Mouse (Mus musculus) intestine, embryonic 14.5 days (tissue): ENCODE data around the gene Rai14. TPM values are rescaled to one million over a fixed set of nuclear protein-coding genes. Genes with fewer than 3 reads are reported as not detected.

ENCODE experiments used
- ATAC-seq: fragments of 200-750 bp; cut with Nextera tagmentation; replicated peaks from 2 replicates; pipeline ENCODE4 v1.8.0; 2017; ENCODE audit warnings: low read depth, moderate number of reproducible peaks, moderate TSS enrichment, moderate library complexity; ENCODE audit not compliant: low FRiP score, low TSS enrichment
- DNase-seq: peaks from one replicate; pipeline ENCODE4 v3.0.0-alpha.2; 2018; ENCODE audit warnings: low spot score
- H3K27ac ChIP-seq: fragments of 300-500 bp; sonication (generic); 2 replicates; pipeline ENCODE4 v1.5.1; 2014; ENCODE audit warnings: low read depth, mild to moderate bottlenecking, control low read depth
- H3K27me3 ChIP-seq: fragments of 300-500 bp; sonication (generic); replicated peaks from 2 replicates; pipeline ENCODE4 v1.6.1; 2014; ENCODE audit warnings: low read length, control low read depth; ENCODE audit not compliant: control insufficient read depth, insufficient read depth
- H3K36me3 ChIP-seq: fragments of 300-500 bp; sonication (generic); 2 replicates; pipeline ENCODE4 v1.6.1; 2014; ENCODE audit warnings: low read length, control low read depth; ENCODE audit not compliant: control insufficient read depth, insufficient read depth
- H3K4me1 ChIP-seq: fragments of 300-500 bp; sonication (generic); replicated peaks from 2 replicates; pipeline ENCODE4 v1.6.1; 2014; ENCODE audit warnings: low read length, control low read depth, mixed read lengths; ENCODE audit not compliant: control insufficient read depth, insufficient read depth
- H3K4me2 ChIP-seq: fragments of 300-500 bp; sonication (generic); 2 replicates; pipeline ENCODE4 v1.6.1; 2014; ENCODE audit warnings: low read length
- H3K4me3 ChIP-seq: fragments of 300-500 bp; sonication (generic); 2 replicates; pipeline ENCODE4 v1.5.1; 2014; ENCODE audit warnings: low read depth, low read length, control low read depth, mixed read lengths
- H3K9ac ChIP-seq: fragments of 300-500 bp; sonication (generic); 2 replicates; pipeline ENCODE4 v1.6.1; 2014; ENCODE audit warnings: mild to moderate bottlenecking, low read length
- H3K9me3 ChIP-seq: fragments of 300-500 bp; sonication (generic); 2 replicates; pipeline ENCODE4 v1.6.1; 2016; ENCODE audit warnings: low read length, control low read depth; ENCODE audit not compliant: control insufficient read depth
- WGBS: fragments of 180-500 bp; shearing (Covaris S2); extraction: QIAGEN DNeasy Blood & Tissue Kit; methylation state at CpG from one replicate; pipeline ENCODE4 v1.1.7; 2014; 5-methylcytosine and 5-hydroxymethylcytosine counted together
- polyA plus RNA-seq: library from polyadenylated mRNA; unstranded; fragments of >200 nt; fragmentation: Nextera tagmentation; extraction: Ambion mirVana; gene quantifications from 2 replicates; pipeline ENCODE4 v1.2.1, GENCODE M21; 2014

Gene Rai14
- polyA plus RNA-seq, 1 experiment from 2014 or later = 20.4 TPM

DNA sequence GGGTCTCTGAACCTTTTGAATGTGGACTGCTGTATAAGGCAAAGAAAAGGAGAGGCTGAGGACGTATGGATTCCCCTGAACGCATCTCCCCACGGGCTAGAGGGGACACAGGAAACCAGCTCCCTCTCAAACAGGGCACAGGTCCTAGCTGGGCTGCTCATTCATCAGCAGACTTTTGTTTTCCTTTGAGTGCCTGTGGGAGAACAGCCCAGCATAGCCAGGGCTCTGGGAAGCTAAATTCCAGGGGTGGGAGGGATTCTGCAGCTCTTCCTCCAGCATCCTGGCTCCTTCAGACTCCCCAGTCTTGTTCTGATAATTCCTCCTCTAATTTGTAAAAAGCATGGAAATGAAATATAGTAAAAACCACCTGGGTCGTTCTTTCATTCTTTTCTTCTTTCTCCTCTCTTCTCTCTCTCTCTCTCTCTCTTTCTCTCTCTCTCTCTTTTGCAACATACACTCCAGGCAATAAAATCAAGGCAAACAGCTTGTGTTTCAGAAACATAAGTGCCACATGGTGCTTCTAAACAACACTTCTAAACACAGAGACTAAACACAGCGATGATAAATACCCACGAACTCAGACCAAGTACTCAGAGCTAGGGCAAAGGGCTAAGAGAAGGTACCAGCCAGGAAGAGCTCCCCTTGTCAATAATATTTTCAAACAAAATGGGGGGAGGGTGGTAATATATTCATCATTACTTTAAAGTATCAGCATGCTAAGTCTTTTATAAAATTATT, 65.9 kb downstream of the Rai14 start:
- Histone ChIP-seq H3K4me2 (no peak overlapping the region; the same call in 1 of the 2 replicates), H3K4me3 (no peak overlapping the region), H3K9me3 (no peaks in the 10 kb centered on the region), H3K27ac (no peak overlapping the region), H3K36me3 (no peaks in the 10 kb centered on the region), H3K4me1 (peaks cover 37% of the 10 kb centered on the region), H3K27me3 (no peaks in the 10 kb centered on the region), H3K9ac (no peak overlapping the region)
- 10% methylated on average over 6 of the region's 6 CpGs for WGBS
- DNase-seq (no peak), ATAC-seq (peak; percentile 55; the same call in 1 of the 2 replicates)

DNA sequence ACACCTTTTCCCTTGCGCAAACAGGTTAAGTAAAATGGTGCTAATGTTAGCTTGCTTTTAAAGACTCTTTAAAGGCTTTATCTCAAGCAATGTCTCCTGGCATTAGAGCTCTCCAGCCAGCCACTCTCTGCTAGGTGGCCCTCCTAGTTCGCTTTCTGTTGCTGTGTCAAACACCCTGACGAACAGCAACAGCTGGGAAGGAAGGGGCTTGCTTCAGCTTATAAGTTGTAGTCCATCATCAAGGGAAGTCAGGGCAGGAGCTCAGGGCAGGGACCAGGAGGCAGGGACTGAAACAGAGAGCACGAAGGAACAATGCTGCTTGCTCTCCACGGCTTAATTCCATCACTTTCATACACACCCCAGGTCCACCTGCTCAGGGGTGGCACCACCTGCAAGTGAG, 68.1 kb downstream of the Rai14 start:
- no peaks in the 10 kb centered on the region for H3K27me3 ChIP-seq
- no peak overlapping the region for H3K4me2 ChIP-seq
- H3K27ac ChIP-seq = no peak overlapping the region
- no peak for DNase-seq
- no peaks in the 10 kb centered on the region for H3K36me3 ChIP-seq
- H3K9ac ChIP-seq = no peak overlapping the region
- no peak overlapping the region for H3K4me3 ChIP-seq
- no peaks in the 10 kb centered on the region for H3K9me3 ChIP-seq
- WGBS = 66% methylated on average over 5 of the region's 5 CpGs
- H3K4me1 ChIP-seq = peaks cover 37% of the 10 kb centered on the region
- ATAC-seq = no peak

DNA sequence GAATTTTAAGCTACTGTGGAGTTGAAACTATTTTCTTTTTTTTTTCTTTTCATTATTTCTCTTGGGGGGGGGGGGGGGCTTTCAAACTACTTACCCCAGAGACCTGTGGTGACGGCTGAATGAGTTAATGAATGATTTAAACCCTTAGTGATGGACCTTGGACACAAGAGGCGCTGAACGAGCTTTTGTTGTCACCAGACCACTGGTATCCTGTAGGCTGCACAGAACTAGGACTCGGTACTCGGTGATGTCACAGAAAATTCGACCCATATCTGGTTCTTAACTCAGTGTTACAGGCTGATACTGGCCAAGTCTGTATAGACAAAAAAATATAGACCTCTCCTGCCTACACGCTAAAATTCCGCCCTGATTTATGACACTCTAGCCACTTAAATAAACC, 69.3 kb downstream of the Rai14 start:
- Histone ChIP-seq H3K27ac (no peak overlapping the region), H3K9me3 (no peaks in the 10 kb centered on the region), H3K9ac (no peak overlapping the region), H3K36me3 (no peaks in the 10 kb centered on the region), H3K4me1 (peaks cover 37% of the 10 kb centered on the region), H3K4me3 (no peak overlapping the region), H3K27me3 (no peaks in the 10 kb centered on the region), H3K4me2 (no peak overlapping the region)
- DNase-seq = no peak
- ATAC-seq = no peak
- 42% methylated on average over 8 of the region's 8 CpGs for WGBS

- Histone ChIP-seq H3K4me1 (peaks cover 30% of the 10 kb centered on the region), H3K27me3 (no peaks in the 10 kb centered on the region), H3K9ac (no peak overlapping the region), H3K36me3 (no peaks in the 10 kb centered on the region), H3K9me3 (no peaks in the 10 kb centered on the region), H3K4me2 (no peak overlapping the region), H3K27ac (no peak overlapping the region), H3K4me3 (no peak overlapping the region)
- DNase-seq (no peak), ATAC-seq (no peak)
- 89% methylated on average over 3 of the region's 3 CpGs for WGBS
These were observed 70.6 kb downstream of the Rai14 start for GRCm38 (mm10) chr15:10643819-10644218.

DNA sequence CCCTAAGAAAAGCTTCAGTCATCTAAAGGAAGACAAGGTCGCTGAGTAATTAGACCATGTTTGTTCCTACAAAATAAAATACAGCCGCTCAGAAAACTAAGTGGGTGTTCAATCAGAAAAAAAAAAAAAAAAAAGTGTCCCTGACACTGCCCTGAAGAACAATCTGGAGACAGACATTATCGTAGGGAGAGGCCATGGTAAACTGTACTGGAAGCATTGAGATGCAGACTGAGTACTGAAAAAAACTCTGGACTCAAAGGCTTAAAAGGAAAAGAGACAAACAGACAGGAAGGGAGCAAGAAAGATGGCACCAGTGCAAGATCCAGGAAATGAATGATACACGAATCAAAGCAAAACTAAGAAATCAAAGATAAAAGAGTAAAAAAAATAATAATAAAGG, 71.2 kb downstream of the Rai14 start:
- DNase-seq (no peak), ATAC-seq (no peak)
- Histone ChIP-seq H3K4me1 (peaks cover 24% of the 10 kb centered on the region), H3K27me3 (no peaks in the 10 kb centered on the region), H3K4me2 (no peak overlapping the region), H3K9ac (no peak overlapping the region), H3K9me3 (no peaks in the 10 kb centered on the region), H3K36me3 (no peaks in the 10 kb centered on the region), H3K27ac (no peak overlapping the region), H3K4me3 (no peak overlapping the region)
- WGBS = 66% methylated on average over 4 of the region's 4 CpGs

GRCm38 (mm10) chr15:10642419-10642818, 72.0 kb downstream of the Rai14 start:
- Histone ChIP-seq H3K4me2 (no peak overlapping the region), H3K9me3 (no peaks in the 10 kb centered on the region), H3K9ac (no peak overlapping the region), H3K4me1 (peaks cover 19% of the 10 kb centered on the region), H3K36me3 (no peaks in the 10 kb centered on the region), H3K27ac (no peak overlapping the region), H3K4me3 (no peak overlapping the region), H3K27me3 (no peaks in the 10 kb centered on the region)
- ATAC-seq (no peak), DNase-seq (no peak)
- 67% methylated on average over 5 of the region's 5 CpGs for WGBS

DNA sequence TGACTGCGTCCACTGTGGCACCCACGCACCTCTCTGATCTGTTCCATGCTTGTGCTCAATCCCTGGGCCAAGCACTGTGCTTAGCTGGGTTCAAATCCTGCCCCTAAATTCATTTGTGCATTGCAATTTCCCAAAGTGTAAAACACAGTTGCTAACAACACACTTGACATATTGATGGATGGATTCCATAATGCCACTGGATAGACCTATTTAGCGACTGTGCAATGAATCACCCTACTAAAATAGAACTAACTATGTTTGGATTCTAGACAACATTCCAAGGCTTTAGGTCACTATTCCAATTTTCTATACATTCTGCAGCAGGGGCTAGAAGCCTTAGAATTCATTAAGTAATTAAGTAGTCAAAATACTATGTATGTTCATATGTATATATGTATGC, 73.7 kb downstream of the Rai14 start:
- H3K4me1 ChIP-seq = peaks cover 28% of the 10 kb centered on the region
- DNase-seq = no peak
- ATAC-seq = no peak
- H3K27me3 ChIP-seq = no peaks in the 10 kb centered on the region
- no peak overlapping the region for H3K4me2 ChIP-seq
- no peaks in the 10 kb centered on the region for H3K9me3 ChIP-seq
- no peak overlapping the region for H3K4me3 ChIP-seq
- no peaks in the 10 kb centered on the region for H3K36me3 ChIP-seq
- no peak overlapping the region for H3K9ac ChIP-seq
- WGBS = 91% methylated on average over 3 of the region's 3 CpGs
- H3K27ac ChIP-seq = no peak overlapping the region

GRCm38 (mm10) chr15:10637251-10637793, 77.1 kb downstream of the Rai14 start:
- 43% methylated on average over 6 of the region's 6 CpGs for whole genome bisulfite sequencing
- Histone ChIP-seq H3K36me3 (no peaks in the 10 kb centered on the region), H3K9me3 (no peaks in the 10 kb centered on the region), H3K27me3 (no peaks in the 10 kb centered on the region), H3K4me2 (no peak overlapping the region), H3K27ac (peak overlapping the region; percentile 18; the same call in 1 of the 2 replicates), H3K4me3 (no peak overlapping the region), H3K4me1 (peaks cover 31% of the 10 kb centered on the region), H3K9ac (no peak overlapping the region)
- DNase-seq (no peak), ATAC-seq (peak; percentile 32; the same call in 1 of the 2 replicates)

DNA sequence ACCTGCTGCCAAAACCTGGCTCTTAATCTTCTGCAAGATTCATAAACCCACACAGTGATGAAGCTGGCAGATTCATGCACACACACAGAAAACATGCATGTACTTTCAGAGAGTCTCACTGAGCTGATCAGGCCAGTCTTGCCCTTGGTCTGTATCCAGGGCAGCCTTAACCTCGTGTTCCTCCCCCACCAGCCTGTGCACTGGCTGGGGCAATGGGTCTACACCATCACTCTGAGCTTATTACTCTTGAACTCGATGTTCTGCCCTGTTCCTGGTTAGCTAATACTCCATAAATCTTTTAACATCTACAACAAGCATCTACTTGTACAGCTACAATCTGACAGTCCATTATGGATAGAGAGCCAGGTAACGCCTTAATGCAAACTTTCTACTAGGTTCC, 77.6 kb downstream of the Rai14 start:
- WGBS = 42% methylated on average over 3 of the region's 3 CpGs
- H3K4me3 ChIP-seq = no peak overlapping the region
- no peaks in the 10 kb centered on the region for H3K36me3 ChIP-seq
- no peak overlapping the region for H3K9ac ChIP-seq
- H3K4me2 ChIP-seq = no peak overlapping the region
- ATAC-seq (no peak), DNase-seq (no peak)
- H3K27me3 ChIP-seq = no peaks in the 10 kb centered on the region
- H3K27ac ChIP-seq = peak overlapping the region; percentile 18; the same call in 1 of the 2 replicates
- peaks cover 31% of the 10 kb centered on the region for H3K4me1 ChIP-seq
- H3K9me3 ChIP-seq = no peaks in the 10 kb centered on the region
